Mouse (Mus musculus): ENCODE results near the gene Cul3.
A peak's percentile ranks its signal among the peaks of the same experiment; 100 is the strongest.

Cul3 gene

DNA sequence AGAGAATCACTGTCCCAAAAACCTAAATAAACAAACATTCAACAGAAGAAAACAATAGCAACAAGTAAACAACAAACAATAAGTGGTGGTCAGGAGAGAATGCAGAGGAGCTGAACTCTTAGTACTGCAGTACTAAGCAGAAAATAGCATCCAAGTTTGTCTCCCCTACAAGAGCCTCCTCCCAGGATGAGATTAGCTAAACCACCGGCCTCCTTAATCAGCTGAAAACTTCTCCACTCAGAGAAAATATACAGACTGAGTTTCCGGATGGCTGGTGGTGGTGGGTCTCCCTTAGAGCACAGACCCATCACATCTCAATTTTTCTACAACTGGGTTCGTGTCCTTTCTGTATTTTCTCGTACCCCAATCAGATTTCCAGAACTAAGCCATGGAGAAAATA is 47.0 kb downstream of the Cul3 start:
- DNase-seq = no peak

- DNase-seq = no peak
Observed at GRCm38 (mm10) chr1:80278731-80279130, 61.5 kb downstream of the Cul3 start.

DNA sequence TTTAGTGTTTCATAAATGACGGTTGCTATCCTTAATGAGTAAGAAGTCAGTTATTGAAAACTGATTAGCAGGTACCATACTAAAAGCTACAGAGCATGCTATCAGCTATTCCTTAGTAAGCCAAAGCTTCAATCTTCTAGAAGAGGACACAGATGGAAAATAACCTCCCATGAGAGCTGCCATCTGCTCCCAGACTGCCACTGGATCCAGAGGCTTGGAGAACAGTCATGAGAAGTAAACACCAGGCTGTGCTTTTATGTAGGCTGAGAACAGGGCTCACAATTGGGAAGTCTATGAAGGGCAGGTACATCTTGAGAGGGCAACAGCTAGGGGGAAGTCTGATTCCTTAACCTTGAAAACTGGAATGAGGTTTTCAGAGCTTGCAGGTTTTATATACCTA is 79.8 kb downstream of the Cul3 start:
- DNase-seq = peak in 1 of 2 experiments; percentile 9

GRCm38 (mm10) chr1:80258632-80259031 is 81.6 kb downstream of the Cul3 start:
- DNase-seq = no peak

DNA sequence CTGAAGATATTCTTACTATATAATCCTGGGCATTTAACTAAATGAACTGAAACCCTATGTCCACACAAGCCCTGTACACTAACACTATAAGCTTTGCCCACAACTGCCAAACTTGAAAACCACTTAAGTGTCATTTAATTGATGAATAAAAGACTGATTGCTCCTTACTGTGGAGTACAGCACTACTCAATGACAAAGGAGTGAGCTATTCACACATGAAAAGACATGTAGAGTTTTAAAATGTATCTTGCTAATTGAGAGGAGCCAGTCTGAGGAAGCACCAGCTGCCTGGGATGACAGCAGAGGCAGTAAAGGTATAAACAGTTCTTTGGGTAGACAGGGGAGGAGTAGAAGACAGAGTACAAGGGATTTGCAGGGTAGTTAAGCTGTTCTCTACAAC is 87.0 kb downstream of the Cul3 start:
- DNase-seq = no peak

DNA sequence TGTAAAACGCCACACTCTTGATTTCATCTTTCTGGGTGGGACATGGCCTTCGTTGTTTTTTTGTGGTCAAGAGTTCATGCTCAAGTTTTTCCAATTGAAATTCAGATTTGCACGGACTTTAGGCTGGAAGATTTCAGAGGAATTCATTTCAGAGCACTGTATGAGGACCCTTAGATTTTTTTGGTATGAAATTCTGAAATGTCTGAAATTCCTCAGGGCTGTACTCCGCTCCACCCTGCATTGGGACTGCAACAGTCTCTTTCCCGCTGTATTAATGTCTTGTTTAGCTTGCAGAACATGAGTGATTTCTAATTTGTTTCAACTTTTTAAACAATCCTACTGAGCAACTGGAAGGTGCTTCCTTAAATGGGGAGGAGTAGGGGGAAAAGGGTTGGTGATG is 90.0 kb downstream of the Cul3 start:
- DNase-seq = no peak

GRCm38 (mm10) chr1:80247131-80247530 is 93.1 kb downstream of the Cul3 start:
- no peak for DNase-seq

DNA sequence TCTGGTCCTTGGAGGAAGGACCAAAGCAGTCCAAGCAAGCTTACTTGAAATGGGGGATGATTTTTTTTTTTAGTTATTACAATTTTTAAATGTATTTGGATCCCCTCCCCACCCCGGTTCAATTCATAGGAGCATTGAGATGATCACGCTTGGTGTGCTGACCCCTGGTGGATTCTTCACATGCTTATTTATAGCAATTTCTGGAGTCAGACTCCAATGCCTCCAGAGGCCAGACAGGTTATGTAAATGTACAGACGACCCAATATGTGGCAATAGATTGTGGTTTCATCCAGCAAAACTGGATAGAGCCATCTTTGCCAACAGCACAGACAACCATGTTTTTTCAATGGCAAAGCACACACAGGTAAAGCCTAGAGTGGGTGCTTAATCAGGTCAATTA is 96.2 kb downstream of the Cul3 start:
- no peak for DNase-seq

DNA sequence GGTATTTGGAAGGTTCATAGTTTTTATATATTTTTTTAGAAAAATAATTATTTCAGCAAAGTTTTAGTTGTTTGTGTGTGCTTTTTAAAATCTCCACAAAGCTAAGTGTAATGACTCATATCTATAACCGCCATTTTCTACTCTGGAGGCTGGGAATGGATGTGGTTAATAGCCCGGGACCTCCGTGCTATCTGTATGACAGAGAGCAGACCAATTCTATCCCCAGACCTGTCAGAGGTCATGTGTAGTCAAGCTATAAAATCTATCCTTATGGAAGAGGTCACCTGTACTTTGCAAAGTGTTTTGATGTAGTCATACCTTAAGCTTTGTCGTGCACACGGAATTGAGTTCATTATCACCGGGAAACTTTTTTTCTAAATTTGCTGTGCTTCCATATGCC is 98.7 kb downstream of the Cul3 start:
- DNase-seq = no peak

GRCm38 (mm10) chr1:80240017-80240660 is 100.1 kb downstream of the Cul3 start:
- DNase-seq = no peak

DNA sequence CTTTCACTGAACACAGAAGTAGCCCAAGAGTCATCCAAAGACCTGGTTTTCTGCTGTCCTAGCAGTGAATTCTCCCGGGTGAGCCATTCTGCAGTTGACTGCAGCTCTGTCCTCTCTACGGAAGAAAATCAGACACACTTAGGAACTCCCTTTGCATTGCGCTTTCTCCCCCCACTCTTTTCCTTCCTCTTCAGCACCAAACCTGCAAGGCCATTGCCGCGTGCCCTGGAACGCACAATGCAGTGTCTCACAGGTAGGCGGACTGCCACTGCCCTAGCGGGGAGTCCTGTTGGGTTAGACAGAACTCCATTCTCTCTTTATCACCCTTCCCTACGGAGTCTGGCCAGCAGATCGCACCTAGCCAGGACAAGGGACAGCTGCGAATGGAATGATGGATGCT is 100.8 kb downstream of the Cul3 start:
- no peak for DNase-seq

GRCm38 (mm10) chr1:80236951-80237702 is 103.2 kb downstream of the Cul3 start:
- no peak for DNase-seq

DNA sequence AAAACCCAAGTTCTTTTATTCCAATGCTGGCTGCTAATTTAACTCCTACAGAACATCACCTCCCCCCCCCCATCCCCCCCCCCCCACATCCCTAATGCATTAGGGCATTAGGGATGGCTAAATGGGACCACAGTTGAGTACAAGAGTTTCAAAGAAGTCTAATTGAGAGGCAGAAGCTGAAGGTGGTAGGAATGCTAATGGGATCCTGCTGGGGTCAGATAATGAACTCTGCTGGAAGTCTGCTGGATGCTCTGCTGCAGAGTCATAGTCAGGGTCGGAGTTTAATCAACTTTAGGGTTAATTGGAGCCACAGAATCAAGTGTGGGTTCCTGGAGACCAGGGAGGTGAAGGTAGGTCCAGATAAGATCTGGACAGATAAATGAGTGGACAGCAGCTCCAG is 104.2 kb downstream of the Cul3 start:
- DNase-seq = no peak

GRCm38 (mm10) chr1:80230612-80231011 is 109.7 kb downstream of the Cul3 start:
- DNase-seq = no peak

- no peak for DNase-seq
Observed at GRCm38 (mm10) chr1:80224839-80225412, 115.4 kb downstream of the Cul3 start.

GRCm38 (mm10) chr1:80221151-80221550 is 119.1 kb downstream of the Cul3 start:
- no peak for DNase-seq

GRCm38 (mm10) chr1:80218268-80218667 is 122.0 kb downstream of the Cul3 start, which contains the start of gene Fam124b:
Gene Fam124b (minus strand): TSS chr1:80218473.
- DNase-seq = no peak
